Mouse (Mus musculus) adrenal gland, postnatal 10 days (tissue): ENCODE measurements around the gene Pappa2. TPM values are rescaled to one million over a fixed set of nuclear protein-coding genes. Genes with fewer than 3 reads are reported as not detected.

Experiments used
- DNase-seq: peaks from one replicate; pipeline ENCODE4 v3.0.0; 2021; ENCODE audit warnings: mixed read lengths
- total RNA-seq, 2 experiments: library from RNA; stranded (reverse); gene quantifications; 2 replicates each; pipeline ENCODE4 v1.2.3; 2021

Gene Pappa2
- total RNA-seq, 2 experiments from 2014 or later, result 0.18 to 0.30 TPM

DNA sequence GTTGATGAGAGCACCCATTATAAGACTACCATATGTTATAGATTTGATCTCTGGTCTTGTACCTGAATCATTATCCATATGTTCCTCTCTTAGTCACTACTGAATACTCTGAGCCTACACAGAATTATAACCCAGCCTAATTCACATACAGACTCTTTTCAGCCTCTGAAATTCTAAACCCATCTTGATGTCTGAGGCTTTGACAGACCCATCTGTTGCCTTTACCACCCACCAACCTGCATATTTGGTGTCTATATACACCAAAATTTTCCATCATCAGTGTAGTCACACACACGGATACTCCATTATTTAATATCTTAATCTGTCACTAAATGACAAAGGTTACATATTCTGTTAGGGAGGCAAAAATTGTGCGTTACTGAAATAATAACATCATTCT, 69.6 kb downstream of the Pappa2 start:
- no peak for DNase-seq

- no peak for DNase-seq
Measured at GRCm38 (mm10) chr1:158897339-158897738, 83.0 kb downstream of the Pappa2 start.

GRCm38 (mm10) chr1:158894441-158894840, 85.8 kb downstream of the Pappa2 start:
- DNase-seq, result no peak

GRCm38 (mm10) chr1:158875487-158875886, 104.8 kb downstream of the Pappa2 start:
- DNase-seq, result no peak

DNA sequence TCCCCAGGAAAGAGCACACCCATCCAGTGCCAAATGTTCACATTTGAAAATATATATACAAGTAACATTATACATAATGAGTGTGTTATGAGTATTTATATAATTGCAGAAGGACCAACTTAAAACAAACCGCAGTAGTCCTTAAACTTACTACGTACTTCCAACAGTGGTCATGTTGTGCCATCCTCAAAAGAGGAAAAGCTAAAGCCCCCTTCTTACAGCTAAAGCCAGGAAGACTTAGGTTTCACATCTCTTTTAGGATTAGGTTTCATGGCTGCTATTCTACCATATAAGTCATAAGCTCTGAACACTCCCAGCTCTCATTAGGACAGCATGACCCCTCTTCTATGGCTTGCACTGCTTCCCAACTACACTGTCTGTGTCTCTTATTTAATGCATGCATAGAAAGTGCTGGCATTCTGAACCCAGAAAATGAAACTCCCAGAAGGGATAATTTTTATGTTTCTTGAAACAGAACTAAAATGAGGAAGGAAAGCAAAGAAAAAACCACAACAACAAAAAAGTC, 105.7 kb downstream of the Pappa2 start:
- DNase-seq, result no peak

DNA sequence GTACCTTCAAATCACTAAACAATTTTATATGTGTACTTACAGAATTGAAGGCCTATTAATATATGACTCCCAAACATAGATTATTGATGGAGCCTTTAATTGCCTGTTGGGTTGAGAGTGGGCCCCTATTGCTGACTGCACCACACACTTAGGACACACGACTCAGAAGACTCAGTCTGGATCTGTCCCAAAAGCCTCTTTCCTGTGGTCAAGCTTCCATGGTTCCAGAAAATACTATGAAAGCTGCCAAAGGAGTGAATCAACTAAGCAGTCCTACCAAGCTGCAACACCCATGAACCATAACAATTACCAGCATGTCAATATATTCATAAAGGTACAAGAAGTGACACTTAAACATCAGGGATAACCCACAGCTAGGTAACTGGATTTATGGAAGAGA, 106.7 kb downstream of the Pappa2 start:
- no peak for DNase-seq

DNA sequence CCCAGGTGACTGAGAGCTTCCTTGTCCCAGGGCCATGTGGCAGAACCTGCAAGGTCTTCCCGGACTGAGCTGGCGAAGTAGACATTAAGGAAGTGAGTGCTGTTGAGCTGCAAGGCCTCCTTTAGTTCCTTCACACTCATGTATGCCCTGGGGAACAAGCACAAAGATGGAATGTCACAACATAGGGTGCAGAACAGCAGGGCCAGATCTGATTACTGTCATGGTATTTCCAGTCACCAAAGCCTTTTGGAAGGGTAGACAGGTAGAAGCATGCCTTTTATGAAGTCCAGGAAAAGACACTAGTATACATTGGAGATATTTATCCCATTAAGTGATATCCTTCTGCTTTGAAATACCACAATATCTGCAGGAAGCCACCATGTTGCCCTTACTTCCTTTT, 108.9 kb downstream of the Pappa2 start:
- DNase-seq, result no peak

GRCm38 (mm10) chr1:158860190-158860589, 120.1 kb downstream of the Pappa2 start:
- DNase-seq, result no peak

DNA sequence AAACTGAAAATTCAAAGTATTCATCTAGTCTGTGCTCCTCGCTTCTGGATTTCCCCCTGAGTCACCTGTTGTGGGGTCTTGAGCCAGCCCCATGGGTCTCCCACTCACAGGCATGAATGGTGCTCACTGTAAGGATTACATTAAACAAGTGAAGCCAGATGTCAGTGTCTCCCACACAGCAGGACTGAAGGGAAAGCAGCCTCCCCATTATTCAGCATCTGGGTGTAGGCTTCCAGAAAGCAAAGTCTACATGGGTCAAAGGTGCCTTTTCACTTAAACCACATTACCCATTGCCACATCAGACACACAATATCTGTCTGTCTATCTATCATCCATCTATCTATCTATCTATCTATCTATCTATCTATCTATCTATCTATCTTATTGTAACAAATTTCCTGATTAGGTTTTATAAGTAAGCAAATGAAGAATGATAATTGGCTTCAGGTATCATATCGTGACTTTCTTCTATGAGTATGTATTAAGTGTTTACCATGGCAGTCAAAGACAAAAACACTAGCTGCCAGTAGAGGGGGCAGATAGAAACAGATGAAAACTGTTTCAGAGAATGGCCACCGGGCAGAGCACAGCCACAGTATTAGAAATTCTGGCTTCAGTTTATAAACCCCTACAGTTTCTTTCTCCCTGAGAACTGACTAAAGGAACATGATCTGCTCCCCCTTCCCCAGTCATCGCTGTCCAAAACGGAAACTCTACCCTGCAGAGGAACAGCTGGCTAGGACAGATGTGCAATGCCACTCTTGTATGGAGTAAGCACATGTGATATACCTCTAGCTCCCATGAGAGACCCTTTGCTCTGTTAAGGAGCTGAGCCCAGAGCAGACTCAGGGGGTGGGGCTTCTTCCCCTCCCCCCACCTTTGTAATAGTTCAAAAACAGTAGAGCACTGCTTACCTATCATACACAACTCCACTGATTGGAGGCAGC, 126.1 kb downstream of the Pappa2 start:
- no peak for DNase-seq

DNA sequence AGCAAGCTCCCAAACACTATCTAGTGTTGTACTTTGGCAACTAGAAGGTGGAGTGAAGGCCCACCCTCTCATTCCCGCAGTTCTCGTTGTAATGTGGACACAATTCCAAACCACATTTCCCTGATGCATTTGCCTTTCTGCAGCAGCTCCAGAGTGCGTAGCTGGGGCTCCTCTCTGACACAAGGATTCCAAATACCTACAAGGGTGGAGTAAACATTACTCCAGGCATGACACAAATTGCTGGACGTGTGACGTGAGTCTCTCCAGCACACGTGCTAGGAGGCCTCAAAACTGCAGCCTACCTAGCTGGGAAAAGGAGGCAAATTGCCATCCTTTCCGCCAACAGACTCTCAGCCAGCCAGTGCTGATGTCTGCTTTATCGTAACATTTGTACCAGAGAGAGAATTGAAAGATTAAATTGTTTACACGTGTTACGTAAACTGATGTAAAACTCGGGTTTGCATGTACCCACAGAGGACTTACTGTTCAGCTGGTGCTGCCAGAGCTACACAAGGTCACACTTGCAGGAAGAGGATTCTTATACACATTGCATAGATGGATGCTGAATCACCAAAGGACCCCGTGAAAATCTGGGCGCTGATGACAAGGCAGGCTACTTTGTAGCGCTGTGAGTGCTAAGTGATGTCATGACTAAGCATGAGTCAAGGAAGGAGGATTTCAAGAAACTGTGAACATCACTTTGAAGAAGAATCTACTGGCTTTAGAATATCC, 127.3 kb downstream of the Pappa2 start:
- no peak for DNase-seq

DNA sequence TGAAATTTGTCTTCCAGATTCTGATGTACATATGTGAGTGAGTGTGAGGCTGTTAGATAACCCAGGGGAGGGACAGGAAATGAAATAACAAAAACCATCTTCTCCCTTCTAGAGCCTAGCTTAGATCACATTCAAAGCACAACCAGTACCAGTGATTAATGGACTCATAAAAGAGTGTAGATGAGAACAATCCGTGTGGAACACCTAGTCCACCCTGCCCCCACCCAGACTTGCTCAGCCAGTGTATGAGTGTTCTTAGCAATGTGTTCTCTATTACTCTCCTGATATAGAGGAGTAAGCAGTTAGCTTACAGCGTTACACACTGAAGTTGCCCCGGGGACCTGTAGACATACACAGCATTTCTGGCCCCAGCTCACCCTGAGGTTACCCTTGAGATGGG, 129.8 kb downstream of the Pappa2 start:
- DNase-seq, result no peak

GRCm38 (mm10) chr1:158844604-158845003, 135.7 kb downstream of the Pappa2 start:
- DNase-seq, result peak; percentile 18

GRCm38 (mm10) chr1:158837151-158837550, 143.1 kb downstream of the Pappa2 start:
- DNase-seq, result no peak

DNA sequence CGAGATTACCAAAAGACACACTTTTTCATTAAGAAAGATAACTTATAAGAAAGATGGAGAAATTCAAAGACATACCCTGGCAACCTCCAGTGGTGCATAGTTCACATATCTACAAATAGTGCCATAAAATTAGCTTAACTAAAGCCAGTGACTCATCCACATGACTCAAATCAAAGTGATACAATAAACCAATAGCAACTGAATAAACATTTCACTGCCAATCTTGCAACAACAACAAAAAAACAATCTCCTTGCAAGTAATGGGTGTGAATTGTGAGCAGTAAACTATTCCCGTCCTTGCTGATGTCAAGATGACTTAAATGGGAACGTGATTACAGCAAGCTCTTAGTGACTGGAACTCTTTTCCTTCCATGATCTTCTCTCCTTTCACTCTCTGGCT, 150.1 kb downstream of the Pappa2 start:
- DNase-seq, result no peak

- DNase-seq, result no peak
Measured at GRCm38 (mm10) chr1:158827931-158828330, 152.4 kb downstream of the Pappa2 start.

DNA sequence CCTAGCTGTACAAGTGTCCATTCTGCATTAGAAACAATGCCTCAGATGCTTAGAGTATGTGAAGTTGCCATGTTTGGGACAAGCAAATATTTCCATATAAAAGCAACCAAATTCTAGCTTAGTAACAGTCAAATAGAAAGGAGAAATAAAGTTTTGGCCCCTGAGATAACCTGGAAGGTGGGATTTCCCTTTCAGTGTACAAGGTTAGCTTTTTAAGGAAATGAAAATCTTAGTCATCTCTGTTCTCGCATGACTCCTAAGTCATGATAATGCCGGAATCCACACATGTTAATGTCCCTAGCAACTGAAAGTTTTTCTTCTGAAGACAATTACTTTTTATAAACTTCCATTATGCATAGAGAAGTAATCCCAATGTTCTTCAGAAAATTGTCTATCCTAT, 160.6 kb downstream of the Pappa2 start:
- DNase-seq, result no peak

GRCm38 (mm10) chr1:158816479-158816878, 163.8 kb downstream of the Pappa2 start:
- no peak for DNase-seq

GRCm38 (mm10) chr1:158811887-158812286, 168.4 kb downstream of the Pappa2 start:
- no peak for DNase-seq

GRCm38 (mm10) chr1:158775486-158775885, 204.8 kb downstream of the Pappa2 start:
- DNase-seq, result peak; percentile 41

DNA sequence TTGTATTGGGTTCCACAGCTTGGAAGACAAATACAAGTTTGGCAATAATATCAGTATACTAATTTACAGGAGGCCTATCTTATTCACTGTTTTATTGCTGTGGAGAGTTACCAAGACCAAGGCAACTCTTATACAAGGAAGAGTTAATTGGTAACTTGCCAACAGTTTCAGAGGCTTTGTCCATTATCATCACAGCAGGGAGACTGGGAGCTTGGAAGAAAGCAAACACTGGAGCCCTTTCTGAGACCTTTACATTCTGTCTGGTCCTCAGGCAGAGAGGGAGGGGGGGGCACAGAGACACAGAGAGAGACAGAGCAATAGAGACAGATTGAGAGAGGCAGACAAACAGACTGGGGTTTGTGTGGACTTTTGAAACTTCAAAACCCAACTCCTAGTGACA, 207.2 kb downstream of the Pappa2 start:
- no peak for DNase-seq

GRCm38 (mm10) chr1:158770756-158771155, 209.5 kb downstream of the Pappa2 start:
- DNase-seq, result no peak

DNA sequence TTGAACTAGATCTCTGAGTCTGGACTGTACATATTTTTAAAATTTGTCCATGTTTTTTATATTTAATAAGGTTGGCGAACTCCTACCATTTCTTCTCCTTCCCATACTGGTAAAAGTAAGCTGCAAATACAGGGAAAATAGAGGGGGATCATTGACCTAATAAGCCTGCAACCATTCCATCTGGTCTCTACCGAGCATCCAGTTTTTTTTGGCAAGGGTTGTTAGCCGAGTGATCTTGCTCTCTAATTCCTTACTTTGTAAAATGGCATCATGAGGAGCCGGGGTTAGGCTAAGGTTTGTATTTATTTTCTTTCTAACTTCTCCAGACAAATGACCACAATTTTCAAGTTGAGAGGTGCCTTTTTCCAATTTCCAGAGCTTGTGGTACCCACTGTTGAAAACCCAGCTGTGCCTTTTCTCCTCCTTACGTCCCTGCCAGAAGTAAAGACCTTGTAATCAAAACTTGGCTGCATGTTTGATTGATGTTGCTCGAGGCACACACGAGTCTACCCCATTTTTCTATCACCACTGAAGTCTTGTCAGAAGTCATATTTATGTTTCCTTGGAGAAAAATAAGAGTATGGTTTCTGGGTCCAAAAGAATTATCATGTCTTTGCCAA, 210.1 kb downstream of the Pappa2 start:
- peak; percentile 4 for DNase-seq

GRCm38 (mm10) chr1:158765842-158766241, 214.4 kb downstream of the Pappa2 start:
- DNase-seq, result no peak
